Mouse (Mus musculus): Measurements from ENCODE around the gene Mgat5. TPM values are rescaled to one million over a fixed set of nuclear protein-coding genes. Genes with fewer than 3 reads are reported as not detected.

Mgat5 gene
- polyA plus RNA-seq, 1 experiment: under 0.01 TPM

DNA sequence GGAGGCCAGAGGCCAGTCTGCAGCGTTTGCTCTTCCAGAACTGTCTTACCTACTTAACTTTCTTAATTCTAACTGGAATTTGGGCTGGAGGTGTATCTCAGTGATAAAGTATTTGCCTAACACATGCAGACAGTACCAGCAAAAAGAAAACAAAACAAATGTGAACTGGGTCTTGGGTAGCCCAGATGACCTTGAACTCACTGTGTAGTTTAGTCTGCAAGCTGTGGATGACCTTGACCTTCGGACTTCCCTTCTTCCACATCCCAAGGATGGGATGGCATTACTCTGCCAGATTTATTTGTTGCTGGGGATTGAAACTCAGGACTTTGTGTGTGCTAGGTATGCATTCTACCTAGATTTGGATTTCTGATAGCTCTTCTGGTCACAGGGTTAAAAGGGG is 24.2 kb downstream of the Mgat5 start:
- TF ChIP-seq GATA1 (IDR thresholded peaks at IDR 0.05; ENCODE audit: low read length) (no peak), TAL1 (IDR thresholded peaks at IDR 0.05; ENCODE audit: low read length) (no peak)
- H3K9me3 ChIP-seq (ENCODE audit: control insufficient read depth, low read length): no peaks in the 10 kb centered on the region
- no peaks in the 10 kb centered on the region for H3K4me1 ChIP-seq (ENCODE audit: control insufficient read depth)
- no peak overlapping the region for H3K4me3 ChIP-seq (replicated peaks)
- H3K36me3 ChIP-seq (ENCODE audit: control insufficient read depth): no peaks in the 10 kb centered on the region
- H3K27me3 ChIP-seq (ENCODE audit: control insufficient read depth): no peaks in the 10 kb centered on the region

DNA sequence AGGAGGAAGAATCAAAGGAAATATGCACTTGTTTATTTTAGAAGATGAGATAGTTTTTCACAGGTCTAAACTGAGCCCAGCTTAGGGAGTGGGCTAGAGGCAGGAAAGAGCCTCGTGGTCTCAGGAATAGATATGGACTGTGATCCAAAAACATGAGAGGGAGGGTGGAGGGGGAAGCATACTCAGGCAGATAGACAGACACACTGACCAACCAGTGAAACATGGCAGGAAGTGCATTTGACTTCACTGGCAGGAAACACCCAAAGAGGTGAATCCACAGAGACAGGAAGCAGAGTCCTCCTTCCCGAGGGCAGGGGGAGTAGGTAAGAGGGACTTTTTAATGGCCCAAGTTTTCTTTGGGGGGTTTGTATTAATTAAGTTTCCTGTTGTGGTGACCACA is 25.7 kb downstream of the Mgat5 start:
- no peaks in the 10 kb centered on the region for H3K27me3 ChIP-seq (ENCODE audit: control insufficient read depth)
- no peaks in the 10 kb centered on the region for H3K9me3 ChIP-seq (ENCODE audit: control insufficient read depth, low read length)
- TF ChIP-seq TAL1 (IDR thresholded peaks at IDR 0.05; ENCODE audit: low read length): no peak
- TF ChIP-seq GATA1 (IDR thresholded peaks at IDR 0.05; ENCODE audit: low read length): no peak
- no peak overlapping the region for H3K4me3 ChIP-seq (replicated peaks)
- H3K4me1 ChIP-seq (ENCODE audit: control insufficient read depth): no peaks in the 10 kb centered on the region
- no peaks in the 10 kb centered on the region for H3K36me3 ChIP-seq (ENCODE audit: control insufficient read depth)

DNA sequence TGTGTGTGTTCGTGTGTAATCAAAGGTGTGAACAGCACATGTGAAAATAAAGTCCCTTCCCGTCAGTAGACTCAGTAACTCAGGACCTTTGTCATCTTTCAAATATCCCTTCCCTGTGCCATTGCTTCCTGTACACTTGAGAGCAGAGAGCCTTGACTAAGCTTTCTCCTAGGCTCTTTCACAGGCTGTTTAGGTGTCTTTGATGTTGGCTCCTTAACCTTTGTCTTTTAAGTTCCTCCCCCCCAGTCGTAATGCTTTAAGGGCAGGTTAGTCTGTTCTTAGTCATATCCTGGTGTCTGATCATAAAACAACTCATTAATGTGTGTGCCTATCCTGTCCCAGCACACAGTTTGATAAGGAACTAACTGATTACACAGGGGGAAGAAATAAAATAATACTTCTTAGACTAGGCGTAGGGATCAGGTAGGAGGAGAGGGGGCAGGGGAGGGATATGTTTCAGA is 28.4 kb downstream of the Mgat5 start:
- H3K4me3 ChIP-seq (replicated peaks): no peak overlapping the region
- TF ChIP-seq TAL1 (IDR thresholded peaks at IDR 0.05; ENCODE audit: low read length) (no peak), GATA1 (IDR thresholded peaks at IDR 0.05; ENCODE audit: low read length) (no peak)
- no peaks in the 10 kb centered on the region for H3K36me3 ChIP-seq (ENCODE audit: control insufficient read depth)
- H3K27me3 ChIP-seq (ENCODE audit: control insufficient read depth): no peaks in the 10 kb centered on the region
- H3K4me1 ChIP-seq (ENCODE audit: control insufficient read depth): no peaks in the 10 kb centered on the region
- H3K9me3 ChIP-seq (ENCODE audit: control insufficient read depth, low read length): no peaks in the 10 kb centered on the region

DNA sequence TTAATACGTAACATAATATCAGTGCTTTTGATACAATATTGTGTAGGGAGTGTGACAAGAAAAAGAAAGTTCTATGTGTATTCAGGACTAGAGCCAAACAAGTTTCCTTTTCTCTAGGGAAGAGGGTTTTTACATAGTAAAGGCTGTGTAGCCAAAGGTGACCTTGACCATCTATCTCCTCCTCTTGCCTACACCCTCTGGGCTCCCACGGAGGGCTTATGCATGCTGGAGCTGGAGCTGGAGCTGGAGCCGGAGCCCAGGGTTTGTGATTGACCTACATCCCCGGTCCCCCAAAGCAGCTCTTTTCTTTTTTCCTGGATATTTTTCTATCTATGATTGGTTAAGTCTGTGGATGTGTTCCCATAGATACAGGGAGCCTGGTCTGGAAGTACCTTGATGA is 30.3 kb downstream of the Mgat5 start:
- no peaks in the 10 kb centered on the region for H3K9me3 ChIP-seq (ENCODE audit: control insufficient read depth, low read length)

DNA sequence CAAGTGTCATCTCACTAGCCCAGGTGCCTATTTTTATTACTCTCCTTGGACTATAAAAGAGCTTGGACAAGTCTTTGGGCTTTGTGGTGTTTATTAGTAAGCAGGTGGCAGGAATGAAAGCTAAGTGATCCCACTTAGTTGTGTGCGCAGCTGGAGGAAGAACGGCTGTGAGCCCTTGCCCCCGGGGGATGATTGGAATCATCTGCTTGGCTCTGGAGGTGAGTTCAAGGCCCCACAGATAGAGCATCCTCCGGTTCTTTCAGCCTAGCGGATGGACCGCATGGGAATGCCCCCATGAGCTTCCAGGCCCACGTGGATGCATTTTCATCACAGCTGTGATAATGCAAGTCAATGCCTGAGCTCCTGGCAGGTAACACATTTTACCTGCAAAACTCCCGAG is 31.6 kb downstream of the Mgat5 start:
- H3K4me1 ChIP-seq (ENCODE audit: control insufficient read depth): no peaks in the 10 kb centered on the region
- no peaks in the 10 kb centered on the region for H3K9me3 ChIP-seq (ENCODE audit: control insufficient read depth, low read length)
- no peak for TF ChIP-seq GATA1 (IDR thresholded peaks at IDR 0.05; ENCODE audit: low read length)
- TF ChIP-seq TAL1 (IDR thresholded peaks at IDR 0.05; ENCODE audit: low read length): no peak
- no peak overlapping the region for H3K4me3 ChIP-seq (replicated peaks)
- H3K27me3 ChIP-seq (ENCODE audit: control insufficient read depth): no peaks in the 10 kb centered on the region
- H3K36me3 ChIP-seq (ENCODE audit: control insufficient read depth): no peaks in the 10 kb centered on the region

More for the DNA sequence above, 30.3 kb downstream of the Mgat5 start:
- no peaks in the 10 kb centered on the region for H3K4me1 ChIP-seq (ENCODE audit: control insufficient read depth)
- no peak overlapping the region for H3K4me3 ChIP-seq (replicated peaks)
- no peaks in the 10 kb centered on the region for H3K36me3 ChIP-seq (ENCODE audit: control insufficient read depth)
- TF ChIP-seq TAL1 (IDR thresholded peaks at IDR 0.05; ENCODE audit: low read length) (no peak), GATA1 (IDR thresholded peaks at IDR 0.05; ENCODE audit: low read length) (no peak)
- no peaks in the 10 kb centered on the region for H3K27me3 ChIP-seq (ENCODE audit: control insufficient read depth)

DNA sequence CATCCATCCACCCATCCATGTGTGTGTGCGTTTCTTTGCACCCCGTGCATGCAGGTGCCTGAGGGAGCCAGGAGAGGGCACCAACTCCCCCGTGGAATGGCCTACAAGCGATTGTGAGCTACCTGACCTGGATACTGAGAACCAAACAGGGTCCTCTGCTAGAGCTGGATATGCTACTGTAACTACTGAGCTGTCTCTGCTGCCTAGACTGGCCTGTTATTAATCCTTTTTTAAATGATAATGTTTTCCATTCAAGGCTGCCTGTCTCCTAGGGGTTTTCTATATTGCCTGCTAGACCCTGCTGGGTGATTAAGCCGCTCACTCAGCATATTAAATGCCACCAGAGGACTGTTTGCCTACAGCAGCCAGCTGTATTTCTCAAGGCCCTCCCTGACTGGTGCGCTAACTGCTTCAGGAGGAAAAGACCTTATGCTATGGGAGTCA is 34.1 kb downstream of the Mgat5 start:
- TF ChIP-seq TAL1 (IDR thresholded peaks at IDR 0.05; ENCODE audit: low read length) (no peak), GATA1 (IDR thresholded peaks at IDR 0.05; ENCODE audit: low read length) (no peak)
- H3K27me3 ChIP-seq (ENCODE audit: control insufficient read depth): no peaks in the 10 kb centered on the region
- H3K9me3 ChIP-seq (ENCODE audit: control insufficient read depth, low read length): no peaks in the 10 kb centered on the region
- no peak overlapping the region for H3K4me3 ChIP-seq (replicated peaks)
- H3K36me3 ChIP-seq (ENCODE audit: control insufficient read depth): no peaks in the 10 kb centered on the region
- peaks cover 2% of the 10 kb centered on the region; the same call in 1 of the 2 replicates for H3K4me1 ChIP-seq (ENCODE audit: control insufficient read depth)

DNA sequence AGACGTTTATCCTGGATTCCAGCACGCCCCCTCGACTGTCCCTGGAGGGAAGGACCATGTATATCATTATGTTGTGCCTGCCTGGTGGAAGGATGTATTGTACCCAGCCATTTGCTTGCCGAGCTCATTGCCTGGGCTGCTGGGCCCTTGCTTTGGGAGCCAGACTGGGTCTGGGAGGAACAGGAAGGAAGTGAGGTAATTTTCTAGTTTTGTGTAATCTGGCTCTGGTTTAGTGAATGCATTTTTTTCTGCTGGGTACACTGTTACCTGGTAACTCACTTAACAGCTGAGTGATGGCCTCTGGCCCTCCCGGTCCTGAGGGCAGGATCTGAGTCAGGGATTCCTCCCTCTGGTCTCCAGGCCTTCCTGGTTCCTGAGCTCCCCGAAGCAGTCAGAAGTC is 35.1 kb downstream of the Mgat5 start:
- Histone ChIP-seq H3K27me3 (ENCODE audit: control insufficient read depth) (no peaks in the 10 kb centered on the region), H3K9me3 (ENCODE audit: control insufficient read depth, low read length) (no peaks in the 10 kb centered on the region), H3K36me3 (ENCODE audit: control insufficient read depth) (no peaks in the 10 kb centered on the region), H3K4me3 (replicated peaks) (no peak overlapping the region), H3K4me1 (ENCODE audit: control insufficient read depth) (peaks cover 2% of the 10 kb centered on the region; the same call in 1 of the 2 replicates)
- TF ChIP-seq GATA1 (IDR thresholded peaks at IDR 0.05; ENCODE audit: low read length) (no peak), TAL1 (IDR thresholded peaks at IDR 0.05; ENCODE audit: low read length) (no peak)

DNA sequence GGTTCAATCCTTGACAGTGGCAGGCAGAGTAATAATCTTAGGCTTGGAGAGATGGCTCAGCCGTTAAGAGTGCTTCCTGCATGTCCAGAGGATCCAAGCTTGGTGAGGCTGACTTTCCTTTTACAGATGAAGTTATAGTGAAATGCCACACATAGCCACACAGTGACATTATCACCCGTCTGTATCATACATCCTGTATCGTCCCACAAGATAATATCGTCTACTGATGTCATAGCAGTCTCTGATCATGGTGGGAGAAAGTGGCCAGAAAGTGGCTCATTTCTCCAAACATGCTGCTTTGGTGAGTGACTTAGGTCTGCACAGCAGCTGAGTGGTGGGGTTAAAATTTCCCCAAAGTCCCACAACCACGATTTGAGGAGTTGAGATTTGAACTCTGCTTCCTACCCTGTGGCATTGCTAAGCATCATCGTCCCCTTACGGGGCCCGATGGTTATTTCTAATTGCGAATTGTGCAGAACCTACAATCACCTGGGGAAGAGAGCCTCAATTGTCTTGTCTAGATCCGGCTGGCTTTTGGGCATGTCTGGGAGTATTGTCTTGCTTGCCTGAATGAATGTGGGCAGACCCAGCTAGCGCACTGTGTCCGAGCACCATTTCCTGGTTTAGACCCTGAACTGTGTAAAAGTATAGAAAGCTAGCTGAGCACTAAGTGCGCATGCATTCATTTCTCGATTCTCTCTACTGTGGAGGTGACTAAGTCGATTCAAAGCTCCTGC is 37.5 kb downstream of the Mgat5 start:
- Histone ChIP-seq H3K4me3 (replicated peaks) (no peak overlapping the region), H3K27me3 (ENCODE audit: control insufficient read depth) (no peaks in the 10 kb centered on the region), H3K36me3 (ENCODE audit: control insufficient read depth) (no peaks in the 10 kb centered on the region), H3K9me3 (ENCODE audit: control insufficient read depth, low read length) (no peaks in the 10 kb centered on the region), H3K4me1 (ENCODE audit: control insufficient read depth) (peaks cover 2% of the 10 kb centered on the region; the same call in 1 of the 2 replicates)
- TF ChIP-seq GATA1 (IDR thresholded peaks at IDR 0.05; ENCODE audit: low read length) (no peak), TAL1 (IDR thresholded peaks at IDR 0.05; ENCODE audit: low read length) (no peak)

DNA sequence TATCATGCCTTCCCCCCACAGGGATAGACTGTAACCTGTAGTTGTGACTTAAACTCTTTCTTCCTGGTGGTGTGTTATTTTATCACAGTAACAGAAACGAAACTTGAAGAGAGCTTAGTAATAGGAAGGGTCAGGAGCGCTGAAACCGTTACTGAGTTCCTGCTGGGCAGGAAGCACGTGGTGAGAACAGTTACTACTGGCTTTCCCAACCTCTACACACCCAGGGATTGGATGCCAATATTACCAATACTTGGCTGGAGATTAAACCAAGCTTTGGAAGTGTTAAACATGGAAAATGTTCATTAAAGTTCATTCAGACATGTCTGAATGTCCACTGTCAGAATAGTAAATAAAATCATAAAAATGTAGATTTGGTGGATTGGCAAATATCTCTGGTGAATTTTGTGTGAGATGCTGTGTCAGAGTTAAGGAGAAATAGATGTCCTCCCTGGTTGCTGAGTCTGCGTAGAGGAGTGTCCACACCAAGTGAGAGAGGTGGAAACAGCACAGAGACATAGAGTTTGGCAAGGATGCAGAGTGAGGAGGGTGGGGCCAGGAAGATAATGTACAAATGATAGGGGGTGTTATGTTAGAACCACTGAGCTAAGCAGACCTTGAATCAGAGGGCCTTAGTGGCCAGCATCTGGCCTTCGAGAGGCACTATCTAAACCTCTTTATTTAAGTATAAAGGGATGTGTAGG is 38.2 kb downstream of the Mgat5 start:
- TF ChIP-seq GATA1 (IDR thresholded peaks at IDR 0.05; ENCODE audit: low read length) (no peak), TAL1 (IDR thresholded peaks at IDR 0.05; ENCODE audit: low read length) (no peak)
- H3K4me1 ChIP-seq (ENCODE audit: control insufficient read depth): peaks cover 2% of the 10 kb centered on the region; the same call in 1 of the 2 replicates
- no peak overlapping the region for H3K4me3 ChIP-seq (replicated peaks)
- H3K36me3 ChIP-seq (ENCODE audit: control insufficient read depth): no peaks in the 10 kb centered on the region
- no peaks in the 10 kb centered on the region for H3K9me3 ChIP-seq (ENCODE audit: control insufficient read depth, low read length)
- no peaks in the 10 kb centered on the region for H3K27me3 ChIP-seq (ENCODE audit: control insufficient read depth)

Data from erythroblast, embryonic 14.5 days (primary cell).